Mouse (Mus musculus) bone marrow, adult 2 months (tissue): ENCODE results near the gene Ccdc136.

Source experiments
- CTCF ChIP-seq: fragments of 200-500 bp; IDR thresholded peaks from 2 replicates; pipeline ENCODE4 v1.5.1; 2011; ENCODE audit warnings: low read length, control low read depth; ENCODE audit not compliant: control insufficient read depth, insufficient read depth
- POLR2A ChIP-seq: fragments of 200-500 bp; IDR thresholded peaks from 2 replicates; pipeline ENCODE4 v1.6.1; 2011; ENCODE audit warnings: low read depth, mild to moderate bottlenecking, control low read depth, low read length, borderline replicate concordance; ENCODE audit not compliant: control insufficient read depth

DNA sequence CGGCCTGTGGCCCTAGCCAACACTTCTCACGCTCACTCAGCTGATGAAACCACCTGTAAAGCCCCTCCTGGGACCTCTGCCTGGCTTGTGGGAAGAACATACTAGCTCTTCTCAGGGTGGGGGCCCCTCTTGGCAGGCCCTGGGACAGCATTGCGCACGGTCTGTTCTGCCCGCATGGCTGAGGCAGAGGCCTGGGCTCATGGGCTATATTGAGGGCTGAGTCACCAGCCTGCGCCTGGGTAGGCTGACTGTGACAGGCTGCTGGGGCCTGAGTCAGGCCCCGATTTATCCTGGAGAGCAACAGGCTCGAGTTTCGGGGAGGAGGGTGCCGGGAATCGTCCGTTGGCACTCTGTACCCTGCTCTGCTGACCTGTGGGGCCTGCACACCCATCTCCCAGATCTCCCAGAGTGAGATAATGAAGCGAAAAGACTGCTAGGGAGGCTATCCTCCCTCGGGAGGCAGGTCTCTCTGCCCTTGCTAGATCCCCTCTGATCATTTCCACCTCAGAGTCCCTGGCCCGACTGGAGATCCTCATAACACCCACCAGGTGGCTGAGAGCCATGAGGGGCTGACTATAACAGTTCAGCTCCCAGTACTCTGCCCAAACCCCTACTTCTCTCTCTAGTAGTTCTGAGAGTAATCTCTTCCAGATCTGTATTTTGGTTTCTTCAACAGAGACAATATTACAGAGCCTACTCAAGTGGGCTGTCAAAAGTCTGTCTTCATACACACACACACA, 34.7 kb downstream of the Ccdc136 start:
- TF ChIP-seq CTCF (no peak), POLR2A (no peak)
